Mouse (Mus musculus): ENCODE measurements at regions not wholly inside any gene's neighbourhood (a gene's known extent, or its start where the extent isn't known, plus 50 kb on each side); places are given as distances from the start of the nearest gene placed in this dataset.

DNA sequence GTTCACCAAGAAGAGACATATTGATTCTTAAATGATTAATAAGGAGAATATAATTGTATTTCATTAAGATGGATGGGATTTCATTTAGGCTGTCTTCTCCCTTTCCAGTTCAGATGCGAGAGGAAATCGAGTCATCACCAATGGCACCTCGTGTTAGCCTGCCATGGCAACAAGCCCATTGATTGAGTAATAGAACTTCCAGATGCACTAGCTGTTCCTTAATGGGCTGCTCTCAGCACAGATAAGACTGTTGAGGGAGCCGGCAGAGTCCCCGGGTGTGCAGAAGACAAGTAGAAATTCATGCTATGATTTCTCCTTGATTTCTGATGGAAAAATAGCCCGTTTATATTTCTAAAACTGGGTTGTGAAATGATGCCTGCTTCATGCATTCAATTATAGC is 336.5 kb upstream of the Slc35b3 start:
- TF ChIP-seq CTCF (IDR thresholded peaks at IDR 0.05; ENCODE audit: borderline replicate concordance, extremely low read depth, insufficient read depth, insufficient read length), result no peak
- no peak for TF ChIP-seq POLR2A (IDR thresholded peaks at IDR 0.05; ENCODE audit: borderline replicate concordance, extremely low read depth, insufficient read depth, insufficient read length, poor library complexity, severe bottlenecking)
